18 mouse cellular contexts compared by ENCODE assay signal in genomic region chr7:99489708-99490107, GRCm38 (mm10). TPM values are rescaled to one million over a fixed set of nuclear protein-coding genes. Genes with fewer than 3 reads are reported as not detected.
"Had no signal": no experiment of that assay in that cellular context is flagged by ENCODE, and none has a peak within 500 bp of the region (broad histone marks: within the 10 kb centered on the region; RNA-seq: fewer than 3 reads in every experiment).

No protein-coding gene starts in this region.

- H3K36me3 ChIP-seq: liver, embryonic 13.5 days; liver, embryonic 15.5 days; lung, embryonic 15.5 days; midbrain, embryonic 13.5 days; neural tube, embryonic 12.5 days; stomach, embryonic 15.5 days had no signal

- H3K9ac ChIP-seq: liver, embryonic 13.5 days; liver, embryonic 15.5 days; liver, postnatal 0 days; lung, embryonic 15.5 days; midbrain, embryonic 13.5 days; neural tube, embryonic 12.5 days; stomach, embryonic 15.5 days had no signal

- H3K4me3 ChIP-seq: liver, embryonic 13.5 days; liver, embryonic 15.5 days; lung, embryonic 15.5 days; megakaryocyte, embryonic 14.5 days; midbrain, embryonic 13.5 days; neural tube, embryonic 12.5 days; stomach, embryonic 15.5 days had no signal

- H3K4me2 ChIP-seq: liver, embryonic 13.5 days; liver, embryonic 15.5 days; lung, embryonic 15.5 days; midbrain, embryonic 11.5 days; midbrain, embryonic 13.5 days; neural tube, embryonic 12.5 days; stomach, embryonic 15.5 days had no signal

- H3K27me3 ChIP-seq: lung, embryonic 15.5 days; stomach, embryonic 15.5 days had no signal

- ATAC-seq: liver, postnatal 0 days; lung, postnatal 0 days; midbrain, embryonic 13.5 days had no signal

- H3K4me1 ChIP-seq: liver, embryonic 13.5 days; liver, embryonic 15.5 days; lung, embryonic 15.5 days; megakaryocyte, embryonic 14.5 days; midbrain, embryonic 13.5 days; neural tube, embryonic 12.5 days had no signal

- H3K9me3 ChIP-seq: liver, embryonic 13.5 days; liver, embryonic 15.5 days; megakaryocyte, embryonic 14.5 days; stomach, embryonic 15.5 days had no signal

- DNase-seq: liver, embryonic 13.5 days; liver, postnatal 0 days; lung, adult 2 months; lung, postnatal 14 days; lung, postnatal 36 days; right cerebral cortex, postnatal 14 days; thymus, adult 2 months; thymus, postnatal 14 days; thymus, postnatal 36 days had no signal

- H3K27ac ChIP-seq: liver, embryonic 13.5 days; liver, embryonic 15.5 days; lung, embryonic 15.5 days; macrophage; midbrain, embryonic 13.5 days; neural tube, embryonic 12.5 days; stomach, embryonic 15.5 days had no signal

RNA-seq across cellular contexts. Expression of gene Klhl35, which starts 23.9 kb away (rescaled TPM):
- polyA plus RNA-seq: macrophage had no signal
